Mouse (Mus musculus) limb, embryonic 14.5 days (tissue): ENCODE measurements at regions not wholly inside any gene's neighbourhood (a gene's known extent, or its start where the extent isn't known, plus 50 kb on each side); places are given as distances from the start of the nearest gene placed in this dataset. TPM values are rescaled to one million over a fixed set of nuclear protein-coding genes. Genes with fewer than 3 reads are reported as not detected.

Source experiments
- ATAC-seq: fragments of 200-750 bp; cut with Nextera tagmentation; 2 replicates; pipeline ENCODE4 v1.8.0; 2017; ENCODE audit warnings: low read depth, moderate number of reproducible peaks, moderate TSS enrichment; ENCODE audit not compliant: low FRiP score
- DNase-seq: peaks from one replicate; pipeline ENCODE4 v3.0.0-alpha.2; 2015; ENCODE audit warnings: low spot score
- H3K27ac ChIP-seq: fragments of 300-500 bp; sonication (generic); replicated peaks from 2 replicates; pipeline ENCODE4 v1.5.1; 2014; ENCODE audit warnings: low read depth, mild to moderate bottlenecking, low read length, moderate library complexity, mixed read lengths
- H3K27me3 ChIP-seq: fragments of 300-500 bp; sonication (generic); 2 replicates; pipeline ENCODE4 v1.6.1; 2014; ENCODE audit warnings: low read length, mixed read lengths; ENCODE audit not compliant: control insufficient read depth, insufficient read depth
- H3K36me3 ChIP-seq: fragments of 300-500 bp; sonication (generic); 2 replicates; pipeline ENCODE4 v1.6.1; 2014; ENCODE audit warnings: mild to moderate bottlenecking, low read length, moderate library complexity, mixed read lengths; ENCODE audit not compliant: control insufficient read depth, insufficient read depth
- H3K4me1 ChIP-seq: fragments of 300-500 bp; sonication (generic); 2 replicates; pipeline ENCODE4 v1.6.1; 2014; ENCODE audit warnings: antibody characterized with exemption, low read length, mixed read lengths; ENCODE audit not compliant: control insufficient read depth, insufficient read depth
- H3K4me2 ChIP-seq: fragments of 300-500 bp; sonication (generic); replicated peaks from 2 replicates; pipeline ENCODE4 v1.6.1; 2014; ENCODE audit warnings: low read depth, mild to moderate bottlenecking, low read length, moderate library complexity; ENCODE audit not compliant: severe bottlenecking
- H3K4me3 ChIP-seq: fragments of 300-500 bp; sonication (generic); replicated peaks from 2 replicates; pipeline ENCODE4 v1.5.1; 2014; ENCODE audit warnings: low read length
- H3K9ac ChIP-seq: fragments of 300-500 bp; sonication (generic); 2 replicates; pipeline ENCODE4 v1.6.1; 2014; ENCODE audit warnings: mild to moderate bottlenecking, low read depth, low read length, moderate library complexity; ENCODE audit not compliant: severe bottlenecking
- H3K9me3 ChIP-seq: fragments of 300-500 bp; sonication (generic); 2 replicates; pipeline ENCODE4 v1.6.1; 2016; ENCODE audit warnings: low read length; ENCODE audit not compliant: control insufficient read depth
- POLR2A ChIP-seq: fragments of 200-500 bp; IDR thresholded peaks from 2 replicates; pipeline ENCODE4 v1.8.0; 2012; ENCODE audit warnings: inconsistent platforms, mild to moderate bottlenecking, moderate library complexity, borderline replicate concordance; ENCODE audit not compliant: insufficient read depth, insufficient read length; ENCODE audit errors: extremely low read depth
- WGBS: fragments of 180-500 bp; shearing (Covaris S2); extraction: QIAGEN DNeasy Blood & Tissue Kit; methylation state at CpG from one replicate; pipeline ENCODE4 v1.1.7; 2014; 5-methylcytosine and 5-hydroxymethylcytosine counted together
- microRNA-seq: library from miRNA; unstranded; fragments of <30 nt; microRNA quantifications from one replicate; pipeline ENCODE4, GENCODE M21; 2016

- Histone ChIP-seq H3K9me3 (no peaks in the 10 kb centered on the region), H3K4me3 (no peak overlapping the region), H3K9ac (no peak overlapping the region), H3K36me3 (no peaks in the 10 kb centered on the region), H3K27me3 (no peaks in the 10 kb centered on the region), H3K4me1 (peaks cover 2% of the 10 kb centered on the region), H3K27ac (no peak overlapping the region), H3K4me2 (no peak overlapping the region)
- whole genome bisulfite sequencing, result 82% methylated on average over 1 of the region's 1 CpGs
- DNase-seq (no peak), ATAC-seq (no peak)
- TF ChIP-seq POLR2A, result no peak
These were observed 56.2 kb upstream of the Kif2a start for GRCm38 (mm10) chr13:107078085-107078484.

DNA sequence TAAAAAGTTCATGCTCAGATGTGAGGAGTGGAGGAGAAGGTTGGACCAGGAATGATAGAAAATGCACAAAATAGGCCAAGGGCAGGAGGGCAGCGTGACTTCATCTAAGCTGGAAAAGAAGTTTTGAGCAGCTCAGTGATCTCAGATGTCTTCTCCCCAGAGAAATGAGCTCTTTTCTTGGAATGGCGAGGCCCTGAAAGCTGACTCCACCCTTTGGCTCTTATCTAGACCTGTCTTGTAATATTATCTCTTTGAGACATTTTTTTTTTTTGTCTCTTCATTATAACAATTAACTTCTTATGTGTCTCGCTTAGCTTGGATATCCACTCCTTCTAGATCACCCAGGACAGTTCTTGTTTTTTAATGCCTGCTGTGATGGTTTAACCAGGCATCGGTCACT lies 53.0 kb upstream of the Kif2a start:
- ATAC-seq, result no peak
- H3K9me3 ChIP-seq, result no peaks in the 10 kb centered on the region
- no peak for DNase-seq
- H3K4me1 ChIP-seq, result peaks cover 11% of the 10 kb centered on the region
- no peak overlapping the region for H3K4me3 ChIP-seq
- H3K9ac ChIP-seq, result no peak overlapping the region
- H3K27me3 ChIP-seq, result no peaks in the 10 kb centered on the region
- no peak overlapping the region for H3K27ac ChIP-seq
- no peaks in the 10 kb centered on the region for H3K36me3 ChIP-seq
- 90% methylated on average over 4 of the region's 4 CpGs for WGBS
- no peak overlapping the region for H3K4me2 ChIP-seq
- TF ChIP-seq POLR2A, result no peak

DNA sequence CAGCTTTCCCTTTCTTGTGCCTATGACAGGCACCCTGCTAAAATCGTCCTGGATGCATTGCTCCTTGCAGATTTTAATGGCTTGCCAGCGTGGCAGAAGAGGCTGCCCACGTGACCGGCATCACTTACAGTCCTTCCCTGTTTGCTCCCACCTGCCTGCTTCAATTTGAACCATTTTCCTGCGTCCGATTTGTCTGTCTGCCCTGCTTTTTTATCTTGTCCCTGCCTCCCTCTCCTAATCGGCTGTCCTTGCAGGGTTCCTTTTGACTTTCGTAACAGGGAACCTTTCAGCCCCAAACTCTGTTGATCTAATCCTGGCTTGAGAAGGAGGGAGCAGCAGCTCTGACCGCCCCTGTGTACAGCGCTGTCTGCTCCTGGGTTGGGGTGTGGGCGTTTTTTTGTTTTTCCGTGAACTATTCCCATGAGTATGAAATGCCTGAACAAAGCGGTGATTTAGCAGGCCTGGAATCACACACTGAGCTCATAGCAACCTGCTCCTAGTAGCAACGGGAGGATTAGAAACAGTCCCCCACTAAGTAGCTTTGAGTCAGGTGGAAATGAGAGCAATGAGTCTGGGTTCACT lies 51.2 kb upstream of the Kif2a start:
- ATAC-seq (peak; percentile 50; the same call in 1 of the 2 replicates), DNase-seq (no peak)
- peak overlapping the region; percentile 13; the same call in 1 of the 2 replicates for H3K9ac ChIP-seq
- H3K4me2 ChIP-seq, result peak overlapping the region; percentile 44
- TF ChIP-seq POLR2A, result no peak
- H3K4me1 ChIP-seq, result peaks cover 11% of the 10 kb centered on the region
- H3K4me3 ChIP-seq, result peak overlapping the region; percentile 29
- 7% methylated on average over 14 of the region's 14 CpGs for WGBS
- no peaks in the 10 kb centered on the region for H3K36me3 ChIP-seq
- H3K27ac ChIP-seq, result no peak overlapping the region
- H3K9me3 ChIP-seq, result no peaks in the 10 kb centered on the region
- no peaks in the 10 kb centered on the region for H3K27me3 ChIP-seq

DNA sequence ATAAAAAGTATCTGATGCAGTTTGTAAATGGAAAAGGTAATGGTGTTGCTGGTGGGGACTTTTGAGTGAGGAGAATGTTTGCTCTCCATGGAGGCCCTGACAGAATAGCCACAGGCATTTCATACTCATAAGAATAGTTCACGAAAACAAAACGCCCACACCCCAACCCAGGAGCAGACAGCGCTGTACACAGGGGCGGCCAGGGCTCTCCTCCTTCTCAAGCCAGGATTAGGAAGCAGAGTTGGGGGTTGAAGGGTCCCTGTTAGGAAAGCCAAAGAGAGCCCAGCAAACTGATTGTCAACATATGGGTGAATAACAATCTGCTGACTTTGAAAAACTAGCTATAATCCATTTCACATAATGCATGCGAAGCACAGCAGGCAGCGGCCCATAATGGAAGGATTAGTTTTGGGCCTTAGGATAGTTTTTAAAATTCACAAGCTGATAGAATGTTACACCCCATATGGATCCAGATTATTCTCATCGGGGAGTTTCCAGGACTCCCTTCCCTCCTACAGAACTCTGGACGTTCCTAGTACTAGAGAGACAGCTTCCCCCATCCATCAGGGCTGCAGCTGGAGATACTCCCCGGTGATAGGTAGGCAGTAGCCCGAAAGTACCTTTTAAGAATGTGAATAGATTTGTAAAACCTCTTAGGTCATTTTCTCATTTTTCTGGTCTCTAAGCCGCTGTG lies 50.6 kb upstream of the Kif2a start:
- Histone ChIP-seq H3K9me3 (no peaks in the 10 kb centered on the region), H3K4me3 (peak overlapping the region; percentile 29), H3K27me3 (no peaks in the 10 kb centered on the region), H3K4me1 (peaks cover 11% of the 10 kb centered on the region), H3K27ac (no peak overlapping the region), H3K4me2 (peak overlapping the region; percentile 44), H3K36me3 (no peaks in the 10 kb centered on the region), H3K9ac (peak overlapping the region; percentile 13; the same call in 1 of the 2 replicates)
- 19% methylated on average over 11 of the region's 11 CpGs for WGBS
- ATAC-seq (no peak; the same call in 1 of the 2 replicates), DNase-seq (no peak)
- no peak for TF ChIP-seq POLR2A

Small RNA genes lying in the stretch of these regions (microRNA-seq; reads per million reads assigned to microRNA genes)
- gene Gm22118, result not detected
